Mouse (Mus musculus) C2C12 (cell line): ENCODE results near the gene Camkmt. TPM values are rescaled to one million over a fixed set of nuclear protein-coding genes. Genes with fewer than 3 reads are reported as not detected.

Experiments used
- H3K27me3 ChIP-seq: one replicate; pipeline ENCODE4 v1.6.1; 2011; ENCODE audit not compliant: control insufficient read depth, insufficient read depth, insufficient read length
- H3K36me3 ChIP-seq: one replicate; pipeline ENCODE4 v1.6.1; 2011; ENCODE audit not compliant: control insufficient read depth, insufficient read depth
- H3K4me3 ChIP-seq: one replicate; pipeline ENCODE4 v1.5.1; 2011; ENCODE audit warnings: mild to moderate bottlenecking, control low read depth; ENCODE audit not compliant: poor library complexity, insufficient read depth, severe bottlenecking
- H3K79me2 ChIP-seq: one replicate; pipeline ENCODE4 v1.6.1; 2011; ENCODE audit not compliant: control insufficient read depth, insufficient read depth
- H3K79me3 ChIP-seq: one replicate; pipeline ENCODE4 v1.6.1; 2011; ENCODE audit warnings: low read depth, control low read depth
- H3ac ChIP-seq: one replicate; pipeline ENCODE3; 2011; ENCODE audit warnings: low read depth; ENCODE audit not compliant: control insufficient read depth, insufficient read length
- CEBPB ChIP-seq: IDR thresholded peaks from one replicate; pipeline ENCODE4 v1.6.1; 2011; ENCODE audit warnings: low read depth, mild to moderate bottlenecking, control low read depth, moderate library complexity
- CTCF ChIP-seq: IDR thresholded peaks from one replicate; pipeline ENCODE4 v1.5.1; 2011; ENCODE audit not compliant: control insufficient read depth, insufficient read depth, insufficient read length
- FOSL1 ChIP-seq: IDR thresholded peaks from one replicate; pipeline ENCODE4 v1.8.0; 2011; ENCODE audit warnings: mild to moderate bottlenecking, low read length; ENCODE audit not compliant: poor library complexity, insufficient read depth, severe bottlenecking
- MAX ChIP-seq: IDR thresholded peaks from one replicate; pipeline ENCODE4 v1.6.1; 2011; ENCODE audit warnings: mild to moderate bottlenecking, control low read depth
- MYOD1 ChIP-seq: IDR thresholded peaks from one replicate; pipeline ENCODE4 v1.6.1; 2011; ENCODE audit warnings: low read depth; ENCODE audit not compliant: control insufficient read depth, insufficient read length
- MYOG ChIP-seq: IDR thresholded peaks from one replicate; pipeline ENCODE4 v1.6.1; 2011; ENCODE audit not compliant: control insufficient read depth, insufficient read length; ENCODE audit errors: extremely low read depth
- USF1 ChIP-seq: IDR thresholded peaks from one replicate; pipeline ENCODE4 v1.6.1; 2011; ENCODE audit warnings: low read depth, mild to moderate bottlenecking, control low read depth, moderate library complexity
- polyA plus RNA-seq: library from polyadenylated mRNA; unstranded; fragments of >200 nt; fragmentation: generic; extraction: Trizol; gene quantifications from one replicate; pipeline ENCODE4 v1.2.1, GENCODE M21; 2012; ENCODE audit warnings: missing spikeins

Camkmt gene
- polyA plus RNA-seq, 1 experiment, result 1.6 TPM

DNA sequence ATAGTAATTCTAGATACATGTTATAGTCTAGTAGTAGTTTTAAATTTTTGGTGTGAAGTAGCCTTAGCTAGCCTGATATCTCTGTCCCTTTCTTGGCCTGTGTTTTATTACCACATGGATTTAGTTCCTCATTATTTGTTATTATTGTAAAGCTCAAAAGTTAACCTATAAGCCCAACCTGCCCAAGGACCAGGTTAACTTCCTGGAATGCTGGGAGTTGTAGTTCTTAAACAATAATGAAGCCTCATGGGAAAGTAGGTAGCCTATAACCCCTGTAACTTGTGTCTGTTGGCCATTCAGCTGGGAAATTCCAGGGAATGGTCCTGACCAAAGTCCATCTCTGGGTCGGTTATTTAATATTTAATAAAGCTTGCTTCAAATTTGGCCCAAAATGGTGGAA lies 58.0 kb downstream of the Camkmt start:
- Histone ChIP-seq H3K79me3 (no peaks in the 10 kb centered on the region), H3K79me2 (no peaks in the 10 kb centered on the region), H3K4me3 (no peak overlapping the region), H3ac (no peak overlapping the region), H3K36me3 (no peaks in the 10 kb centered on the region), H3K27me3 (no peaks in the 10 kb centered on the region)
- no peak for TF ChIP-seq FOSL1
- TF ChIP-seq CEBPB, result no peak
- no peak for TF ChIP-seq CTCF
- TF ChIP-seq MYOG, result no peak
- TF ChIP-seq MYOD1, result no peak
- no peak for TF ChIP-seq MAX
- TF ChIP-seq USF1, result no peak

DNA sequence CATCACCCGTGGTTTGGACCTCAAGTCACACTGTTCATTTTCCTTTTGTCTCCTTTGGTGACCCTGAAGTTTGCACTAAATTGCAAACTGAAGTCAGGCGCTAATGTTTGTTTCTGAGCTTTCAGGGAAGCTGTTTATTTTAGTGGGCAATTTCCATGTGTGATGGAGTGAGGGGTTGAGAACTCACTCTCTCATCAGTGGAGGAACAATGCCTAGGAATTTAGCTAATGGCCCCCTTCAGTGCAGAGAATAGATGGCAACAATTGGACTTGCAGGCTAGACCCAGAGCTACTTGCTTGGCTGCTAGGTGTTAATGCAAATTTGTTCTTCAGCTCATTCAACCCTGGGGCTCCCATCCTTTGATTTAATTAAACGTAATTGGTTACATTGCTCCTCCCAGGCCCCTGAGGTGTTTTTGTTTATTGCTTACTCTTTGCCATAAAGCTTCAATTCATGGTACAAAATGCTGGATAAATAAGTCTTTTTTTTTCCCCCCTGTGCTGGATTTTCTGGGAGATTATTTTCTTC lies 58.9 kb downstream of the Camkmt start:
- Histone ChIP-seq H3K79me3 (no peaks in the 10 kb centered on the region), H3K79me2 (no peaks in the 10 kb centered on the region), H3K4me3 (no peak overlapping the region), H3K27me3 (no peaks in the 10 kb centered on the region), H3ac (no peak overlapping the region), H3K36me3 (no peaks in the 10 kb centered on the region)
- TF ChIP-seq MYOG (no peak), CTCF (no peak), FOSL1 (no peak), MAX (no peak), CEBPB (no peak), USF1 (no peak), MYOD1 (no peak)

- no peak overlapping the region for H3ac ChIP-seq
- H3K36me3 ChIP-seq, result no peaks in the 10 kb centered on the region
- TF ChIP-seq CTCF (no peak), FOSL1 (no peak), CEBPB (no peak), MAX (no peak), MYOD1 (no peak), MYOG (no peak)
- H3K27me3 ChIP-seq, result no peaks in the 10 kb centered on the region
- H3K79me2 ChIP-seq, result no peaks in the 10 kb centered on the region
- H3K4me3 ChIP-seq, result no peak overlapping the region
- H3K79me3 ChIP-seq, result no peaks in the 10 kb centered on the region
Measured at GRCm38 (mm10) chr17:85151264-85151663, 60.9 kb downstream of the Camkmt start.

DNA sequence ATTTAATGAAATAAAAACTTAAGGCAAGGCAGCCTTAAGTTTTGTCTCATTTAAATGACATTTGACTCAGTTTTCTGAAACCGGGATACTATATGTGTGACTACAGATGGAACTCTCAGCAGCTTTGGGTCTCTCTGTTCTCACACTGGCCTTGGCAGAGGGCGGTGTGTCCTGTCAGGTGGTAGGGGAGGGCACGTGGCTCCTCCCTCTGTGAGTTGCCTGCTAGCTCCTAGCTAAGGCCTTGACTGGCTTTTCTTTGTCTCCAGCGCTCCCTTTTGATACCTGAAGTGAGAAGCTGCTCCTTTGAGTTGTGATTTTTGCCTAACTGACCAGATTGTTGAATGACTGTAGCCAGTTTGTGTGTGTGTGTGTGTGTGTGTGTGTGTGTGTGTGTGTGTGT lies 67.8 kb downstream of the Camkmt start:
- Histone ChIP-seq H3K79me3 (no peaks in the 10 kb centered on the region), H3ac (no peak overlapping the region), H3K36me3 (no peaks in the 10 kb centered on the region), H3K79me2 (no peaks in the 10 kb centered on the region), H3K27me3 (no peaks in the 10 kb centered on the region), H3K4me3 (no peak overlapping the region)
- TF ChIP-seq FOSL1 (no peak), MAX (no peak), CEBPB (no peak), USF1 (no peak), MYOG (no peak), CTCF (no peak), MYOD1 (no peak)

GRCm38 (mm10) chr17:85159526-85159925 lies 69.2 kb downstream of the Camkmt start:
- no peak for TF ChIP-seq CTCF
- no peak for TF ChIP-seq MYOD1
- TF ChIP-seq USF1, result no peak
- no peak overlapping the region for H3ac ChIP-seq
- H3K79me2 ChIP-seq, result no peaks in the 10 kb centered on the region
- no peaks in the 10 kb centered on the region for H3K36me3 ChIP-seq
- no peaks in the 10 kb centered on the region for H3K27me3 ChIP-seq
- no peak overlapping the region for H3K4me3 ChIP-seq
- H3K79me3 ChIP-seq, result no peaks in the 10 kb centered on the region

GRCm38 (mm10) chr17:85160786-85161185 lies 70.4 kb downstream of the Camkmt start:
- H3K79me2 ChIP-seq, result no peaks in the 10 kb centered on the region
- no peak for TF ChIP-seq FOSL1
- TF ChIP-seq USF1, result no peak
- TF ChIP-seq CTCF, result no peak
- TF ChIP-seq CEBPB, result no peak
- TF ChIP-seq MAX, result no peak
- no peak overlapping the region for H3K4me3 ChIP-seq
- H3K79me3 ChIP-seq, result no peaks in the 10 kb centered on the region
- H3K36me3 ChIP-seq, result no peaks in the 10 kb centered on the region
- no peaks in the 10 kb centered on the region for H3K27me3 ChIP-seq
- no peak overlapping the region for H3ac ChIP-seq
